Mouse (Mus musculus): ENCODE measurements around the gene Abhd4. TPM values are rescaled to one million over a fixed set of nuclear protein-coding genes. Genes with fewer than 3 reads are reported as not detected.

Gene Abhd4
- total RNA-seq, 2 experiments from 2014 or later = 18.9 to 19.3 TPM

DNA sequence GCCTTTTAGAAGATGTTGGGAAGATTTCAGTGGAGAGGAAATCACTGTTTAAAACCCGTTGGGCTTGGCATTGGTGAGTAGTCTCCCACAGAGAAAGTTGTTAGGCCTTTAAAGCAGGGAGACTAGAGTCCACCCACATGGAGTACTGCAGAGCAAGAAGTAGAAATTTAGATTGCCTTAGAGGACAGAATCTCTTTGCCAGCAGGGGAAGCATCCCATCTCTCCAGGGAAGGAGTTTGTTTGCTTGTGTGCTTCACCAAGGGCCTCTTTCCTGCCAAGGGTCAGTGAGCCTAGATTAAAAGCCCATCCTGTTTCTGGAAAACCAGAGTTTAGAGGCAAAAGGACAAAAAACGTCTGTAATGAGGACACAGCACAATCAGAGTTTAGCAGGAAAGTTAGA is 39.5 kb upstream of the Abhd4 start:
- TF ChIP-seq CTCF (IDR thresholded peaks at IDR 0.05) = no peak
- DNase-seq = no peak
- no peak overlapping the region for H3K4me3 ChIP-seq
- intact Hi-C loops (cut with DNase I) = no loop called here
- H3K27ac ChIP-seq = peak overlapping the region; percentile 57

DNA sequence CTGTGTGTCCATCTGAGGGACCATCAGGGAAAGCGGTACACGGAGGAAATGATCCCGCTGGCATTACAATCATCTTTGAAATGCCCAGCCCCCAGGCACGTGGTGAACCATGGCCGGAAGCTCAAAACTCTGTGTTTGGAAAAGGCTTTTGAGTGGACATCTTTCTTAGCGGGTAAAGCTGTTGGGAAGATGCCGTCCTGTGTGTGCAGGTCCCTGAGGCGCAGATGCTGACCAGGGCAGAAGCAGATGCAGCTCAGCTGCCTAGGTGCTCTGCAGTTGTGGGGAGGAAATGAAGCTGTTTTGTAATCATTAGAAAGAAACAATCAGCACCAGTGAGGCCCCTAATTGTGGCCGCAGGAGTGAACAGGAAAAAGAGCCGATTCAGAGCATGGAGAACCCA is 39.1 kb upstream of the Abhd4 start:
- Histone ChIP-seq H3K27ac (peak overlapping the region; percentile 57), H3K4me3 (no peak overlapping the region)
- TF ChIP-seq CTCF (IDR thresholded peaks at IDR 0.05) = no peak
- intact Hi-C loops (cut with DNase I) = no loop called here
- no peak for DNase-seq

DNA sequence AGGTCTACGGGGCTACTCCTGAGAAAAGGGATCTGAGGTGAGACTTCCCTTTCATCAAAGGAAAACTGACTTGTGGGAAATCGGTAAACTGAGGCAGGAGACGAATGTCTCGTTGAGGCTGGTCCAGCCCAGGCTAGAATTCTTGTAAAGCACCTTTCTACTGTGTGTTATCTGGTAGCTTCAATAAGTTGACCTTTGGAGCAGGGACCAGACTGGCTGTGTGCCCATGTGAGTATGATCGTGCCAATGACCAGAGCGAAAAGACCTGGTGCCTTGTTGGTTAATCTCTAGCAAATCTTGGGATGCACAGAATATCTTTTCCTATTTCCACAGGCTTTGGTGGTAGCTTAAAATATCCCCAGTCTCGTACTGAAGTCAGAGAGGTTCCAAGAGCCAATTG is 37.9 kb upstream of the Abhd4 start:
- H3K27ac ChIP-seq = 0 out of 2 replicates have a peak overlapping the region, but pooled peaks have one; percentile 57
- no peak for DNase-seq
- TF ChIP-seq CTCF (IDR thresholded peaks at IDR 0.05) = no peak
- no peak overlapping the region for H3K4me3 ChIP-seq
- intact Hi-C loops (cut with DNase I) = no loop called here

DNA sequence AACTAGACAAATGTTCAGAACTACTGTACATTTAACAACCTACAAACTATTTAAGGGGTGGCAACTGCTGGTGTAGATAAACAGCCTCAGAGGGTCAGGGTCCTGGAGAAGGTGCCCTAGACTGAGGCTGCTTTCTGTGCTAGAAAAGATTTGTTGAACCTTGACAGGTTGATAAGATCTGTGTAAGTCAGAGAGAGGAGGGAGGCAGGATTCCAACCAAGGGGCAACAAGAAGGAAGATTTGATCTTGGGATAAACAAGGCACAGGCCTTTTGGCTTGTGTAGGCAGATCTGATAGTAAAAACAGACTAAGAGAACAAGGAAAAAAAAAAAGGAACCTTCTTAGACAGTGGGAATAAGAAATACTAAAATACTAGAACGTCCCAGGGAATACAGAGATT is 35.8 kb upstream of the Abhd4 start:
- intact Hi-C loops (cut with DNase I) = no loop called here
- H3K27ac ChIP-seq = peak overlapping the region; percentile 16; the same call in 1 of the 2 replicates
- no peak for DNase-seq
- no peak for TF ChIP-seq CTCF (IDR thresholded peaks at IDR 0.05)
- no peak overlapping the region for H3K4me3 ChIP-seq

DNA sequence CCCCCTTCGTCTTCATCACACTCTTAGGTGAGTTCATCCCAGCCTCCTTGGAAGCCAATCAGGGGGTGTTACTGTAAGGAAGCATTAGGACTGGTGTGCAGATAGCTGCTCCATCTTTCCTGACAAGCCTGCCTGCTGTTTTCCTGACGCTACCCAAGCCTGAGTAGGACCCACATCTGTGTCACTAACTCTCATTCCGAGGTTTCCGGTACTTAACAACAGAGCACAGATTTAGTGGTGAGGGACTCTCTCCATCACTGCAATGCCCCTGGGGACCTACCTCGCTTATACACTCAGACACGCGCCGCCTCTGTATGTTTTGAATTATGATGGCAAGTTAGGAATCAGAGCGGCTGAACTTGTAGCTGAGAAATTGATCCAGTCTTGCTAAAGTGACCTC is 35.3 kb upstream of the Abhd4 start:
- intact Hi-C loops (cut with DNase I) = no loop called here
- no peak overlapping the region for H3K4me3 ChIP-seq
- H3K27ac ChIP-seq = no peak overlapping the region
- DNase-seq = no peak
- TF ChIP-seq CTCF (IDR thresholded peaks at IDR 0.05) = no peak

DNA sequence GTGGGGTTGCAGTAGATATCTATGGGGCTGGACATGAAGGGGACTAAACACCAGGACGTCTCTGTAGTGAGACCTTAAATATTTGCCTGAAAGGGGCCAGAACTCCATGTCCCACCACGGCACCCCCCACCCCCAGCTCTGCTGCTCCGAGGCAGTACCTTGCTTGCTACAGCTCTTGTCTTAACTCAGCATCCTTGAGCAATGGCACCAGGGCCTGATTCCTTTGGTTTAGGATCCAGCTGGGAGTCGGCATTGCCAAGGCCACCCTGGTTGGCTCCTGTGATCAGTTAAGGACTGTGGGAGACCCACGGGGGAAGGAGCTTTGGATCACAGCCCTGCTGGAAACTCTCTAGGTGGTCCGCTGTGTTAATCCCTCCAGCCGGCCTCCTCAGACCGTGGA is 34.7 kb upstream of the Abhd4 start:
- H3K27ac ChIP-seq = no peak overlapping the region
- H3K4me3 ChIP-seq = no peak overlapping the region
- intact Hi-C loops (cut with DNase I) = no loop called here
- TF ChIP-seq CTCF (IDR thresholded peaks at IDR 0.05) = no peak
- no peak for DNase-seq

DNA sequence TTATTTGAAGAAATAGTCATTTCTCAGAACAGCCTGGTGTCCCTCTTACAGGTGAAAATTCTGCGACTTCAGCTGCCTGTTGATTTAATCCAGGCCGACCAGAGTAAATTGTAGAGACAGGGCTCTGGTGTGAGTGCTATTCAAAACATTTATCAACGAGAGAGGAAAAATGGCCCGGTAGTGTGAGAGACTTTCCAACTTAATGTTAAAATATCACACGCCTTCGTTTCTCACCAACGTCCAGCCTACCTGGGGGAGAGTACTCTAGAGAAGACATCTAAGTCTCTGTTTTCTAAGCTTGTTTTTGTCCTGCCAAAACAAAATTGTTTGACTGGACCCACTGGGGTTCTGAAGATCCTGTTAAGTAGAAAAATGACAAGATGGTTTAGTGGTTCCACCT is 34.1 kb upstream of the Abhd4 start:
- no peak for DNase-seq
- Histone ChIP-seq H3K27ac (no peak overlapping the region), H3K4me3 (no peak overlapping the region)
- intact Hi-C loops (cut with DNase I) = loop anchor here (10.0 kb wide), 2 partner anchors 155 to 425 kb away; partner anchors contain the start of genes Cdh24 and Gm17606
- TF ChIP-seq CTCF (IDR thresholded peaks at IDR 0.05) = no peak

DNA sequence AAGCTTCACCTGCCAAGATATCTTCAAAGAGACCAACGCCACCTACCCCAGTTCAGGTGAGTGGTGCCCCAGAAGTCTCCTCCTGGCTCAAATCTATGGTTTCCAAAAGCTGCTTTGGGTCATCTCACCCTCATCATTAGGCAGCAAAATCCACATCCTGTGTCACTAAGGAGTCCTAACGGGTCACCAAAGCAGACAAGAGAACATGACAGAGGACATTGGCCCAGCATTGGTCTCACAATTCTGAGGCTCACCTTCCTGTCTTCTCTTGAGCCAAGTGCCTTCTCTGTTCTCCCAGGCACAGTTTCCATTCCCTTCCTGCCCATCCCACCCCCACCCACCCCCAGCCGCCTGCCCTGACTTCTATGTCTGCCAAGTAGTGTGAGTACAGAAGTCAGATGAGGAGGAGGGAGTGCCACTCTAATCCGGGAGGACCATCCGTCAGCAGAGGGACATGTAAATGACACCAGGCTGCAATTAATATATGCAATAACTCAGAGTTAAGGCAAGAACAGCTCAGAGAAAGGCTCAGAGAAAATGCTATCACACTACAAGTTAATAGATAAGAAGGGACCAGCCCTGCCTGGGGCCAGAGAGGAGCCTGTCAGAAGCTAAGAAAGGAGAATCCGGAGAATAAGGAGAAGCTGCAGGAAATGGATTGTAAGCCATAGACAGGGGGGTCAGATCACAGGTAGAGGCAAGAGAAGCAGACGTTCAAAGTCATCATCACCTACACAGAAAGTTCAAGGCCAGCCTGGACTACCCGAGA is 33.1 kb upstream of the Abhd4 start:
- intact Hi-C loops (cut with DNase I) = loop anchor here (10.0 kb wide), 2 partner anchors 156 to 424 kb away; partner anchors contain the start of genes Cdh24 and Gm17606
- no peak for TF ChIP-seq CTCF (IDR thresholded peaks at IDR 0.05)
- H3K27ac ChIP-seq = no peak overlapping the region
- no peak overlapping the region for H3K4me3 ChIP-seq
- DNase-seq = no peak

DNA sequence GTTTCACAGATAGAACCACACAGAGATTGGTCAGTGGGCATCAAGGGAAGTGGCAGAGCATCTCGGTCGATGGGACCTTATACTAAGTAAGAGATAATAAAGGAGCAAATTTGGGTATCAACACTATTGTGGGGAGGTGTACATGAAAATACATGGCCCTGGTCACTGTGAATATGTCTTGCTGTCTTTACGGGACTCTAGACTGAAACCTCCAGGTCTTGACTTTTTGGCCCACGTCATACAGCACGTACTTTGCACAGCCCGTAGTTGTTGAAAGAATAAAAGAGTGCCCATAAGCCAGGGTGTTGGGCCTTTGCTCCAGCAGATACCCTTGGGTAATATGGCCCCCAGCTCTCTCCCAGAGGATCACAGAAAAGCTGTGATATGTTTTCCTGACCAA is 32.3 kb upstream of the Abhd4 start:
- intact Hi-C loops (cut with DNase I) = loop anchor here (10.0 kb wide), 2 partner anchors 157 to 423 kb away; partner anchors contain the start of genes Cdh24 and Gm17606
- H3K27ac ChIP-seq = no peak overlapping the region
- H3K4me3 ChIP-seq = no peak overlapping the region
- no peak for DNase-seq
- TF ChIP-seq CTCF (IDR thresholded peaks at IDR 0.05) = no peak

DNA sequence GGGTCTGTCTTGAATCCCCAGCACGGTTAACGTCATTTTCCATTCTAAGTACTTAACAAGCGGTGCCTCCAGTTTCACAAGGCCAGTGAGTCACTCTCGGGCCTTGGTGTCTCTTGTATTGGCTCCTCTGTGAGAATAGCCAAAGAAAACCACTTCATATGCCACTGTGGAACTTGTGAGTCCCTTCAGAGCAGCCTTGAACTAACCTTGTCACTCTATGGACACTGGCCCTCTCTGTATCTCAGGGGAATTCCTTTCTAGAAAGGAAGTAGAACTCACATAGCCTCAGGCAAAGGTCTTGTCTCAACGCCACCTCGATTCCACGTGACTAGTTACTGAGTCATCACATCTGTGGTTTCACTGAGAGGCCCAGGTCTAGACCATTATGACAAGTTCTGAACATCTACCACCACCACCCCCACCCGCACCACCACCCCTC is 31.7 kb upstream of the Abhd4 start:
- intact Hi-C loops (cut with DNase I) = loop anchor here (10.0 kb wide), 2 partner anchors 158 to 422 kb away; partner anchors contain the start of genes Cdh24 and Gm17606
- TF ChIP-seq CTCF (IDR thresholded peaks at IDR 0.05) = no peak
- H3K27ac ChIP-seq = no peak overlapping the region
- no peak for DNase-seq
- no peak overlapping the region for H3K4me3 ChIP-seq

DNA sequence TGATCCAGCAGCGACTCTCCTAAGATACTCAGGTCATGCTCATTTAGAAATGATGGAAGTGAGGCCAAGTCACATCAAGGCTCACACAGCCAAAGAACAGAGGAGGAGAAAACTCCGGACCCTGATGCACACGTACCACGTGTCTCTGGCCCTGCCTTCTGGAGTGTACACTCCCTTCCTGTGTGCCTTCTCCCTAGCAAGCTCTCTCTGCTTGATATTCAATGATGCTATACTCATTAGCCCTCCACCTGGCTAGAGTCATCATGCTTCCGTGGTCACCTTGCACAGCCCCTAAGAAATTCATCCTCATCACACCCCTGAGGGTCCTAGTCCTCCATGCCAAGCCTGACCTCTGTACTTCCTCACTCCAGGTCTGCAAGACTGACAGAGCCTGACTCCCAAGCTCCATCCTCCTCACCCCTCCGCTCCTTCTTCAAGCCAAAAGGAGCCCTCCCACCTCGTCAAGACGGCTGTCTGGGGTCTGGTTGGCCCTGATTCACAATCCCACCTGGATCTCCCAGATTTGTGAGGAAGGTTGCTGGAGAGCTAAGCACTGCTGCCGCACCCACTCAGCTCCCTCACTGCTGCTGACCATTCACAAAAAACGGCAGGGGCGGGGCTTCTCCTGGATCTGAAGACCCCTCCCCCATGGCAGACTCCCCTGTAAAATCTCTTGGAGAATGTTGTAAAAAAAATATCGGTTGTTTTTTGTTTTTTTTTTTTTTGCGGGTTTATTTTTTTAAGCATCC is 30.5 kb upstream of the Abhd4 start:
- intact Hi-C loops (cut with DNase I) = loop anchor here (10.0 kb wide), 2 partner anchors 159 to 421 kb away; partner anchors contain the start of genes Cdh24 and Gm17606
- H3K27ac ChIP-seq = no peak overlapping the region
- TF ChIP-seq CTCF (IDR thresholded peaks at IDR 0.05) = no peak
- H3K4me3 ChIP-seq = no peak overlapping the region
- DNase-seq = no peak

DNA sequence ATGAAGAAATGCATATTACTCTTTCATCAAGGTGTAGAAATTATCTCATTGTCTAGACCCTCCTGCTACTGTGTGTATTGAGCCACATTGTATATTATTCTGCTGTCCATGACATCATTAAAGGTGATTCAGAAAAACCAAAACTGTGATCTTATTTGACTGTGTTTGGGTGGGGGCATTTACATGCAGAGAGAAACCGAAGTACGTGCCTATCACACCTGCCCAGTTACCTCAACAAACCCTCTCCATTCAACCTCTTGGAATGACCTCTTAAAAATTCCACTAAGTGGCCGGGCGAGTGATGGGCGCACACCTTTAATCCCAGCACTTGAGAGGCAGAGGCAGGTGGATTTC is 29.9 kb upstream of the Abhd4 start:
- TF ChIP-seq CTCF (IDR thresholded peaks at IDR 0.05) = no peak

More for the DNA sequence above, 29.9 kb upstream of the Abhd4 start:
- intact Hi-C loops (cut with DNase I) = loop anchor here (10.0 kb wide), 2 partner anchors 159 to 421 kb away; partner anchors contain the start of genes Cdh24 and Gm17606
- no peak overlapping the region for H3K4me3 ChIP-seq
- DNase-seq = no peak
- H3K27ac ChIP-seq = no peak overlapping the region

Measured in gastrocnemius, adult 2 months (tissue).